Comparison of ENCODE assay signal across 16 mouse cellular contexts in genomic region chr17:36920239-36920638, GRCm38 (mm10). TPM values are rescaled to one million over a fixed set of nuclear protein-coding genes. Genes with fewer than 3 reads are reported as not detected.
DNase-seq lines count a peak whose midpoint lies in the region; ATAC-seq and TF ChIP-seq lines count a peak whose summit lies in the region.
"Had no signal": no experiment of that assay in that cellular context is flagged by ENCODE, and none has a peak within 500 bp of the region (broad histone marks: within the 10 kb centered on the region; RNA-seq: fewer than 3 reads in every experiment).

No protein-coding gene starts in this region.

- no peaks in the 10 kb centered on the region for H3K36me3 ChIP-seq in kidney, adult 2 months (ENCODE audit: control insufficient read depth, insufficient read depth, low read length)
- no peaks in the 10 kb centered on the region for H3K36me3 ChIP-seq in ES-E14 (ENCODE audit: control insufficient read depth, insufficient read depth, low read length, poor library complexity, severe bottlenecking)
- H3K36me3 ChIP-seq in hindbrain, embryonic 14.5 days (replicated peaks; ENCODE audit: control insufficient read depth, insufficient read depth), result no peaks in the 10 kb centered on the region
- no peaks in the 10 kb centered on the region for H3K36me3 ChIP-seq in midbrain, embryonic 15.5 days (replicated peaks)
- H3K36me3 ChIP-seq: heart, embryonic 12.5 days; hindbrain, embryonic 15.5 days; limb, embryonic 15.5 days had no signal

- no peaks in the 10 kb centered on the region for H3K9me3 ChIP-seq in ES-E14 (ENCODE audit: control insufficient read depth, insufficient read depth, low read depth, low read length)
- H3K9me3 ChIP-seq in hindbrain, embryonic 14.5 days (ENCODE audit: control insufficient read depth, low read length), result no peaks in the 10 kb centered on the region
- no peaks in the 10 kb centered on the region for H3K9me3 ChIP-seq in midbrain, embryonic 15.5 days
- H3K9me3 ChIP-seq: heart, embryonic 12.5 days; hindbrain, embryonic 15.5 days; limb, embryonic 15.5 days had no signal

- 41% methylated on average over 15 of the region's 15 CpGs for WGBS in kidney, adult 2 months
- 51% methylated on average over 15 of the region's 15 CpGs for WGBS in hindbrain, embryonic 14.5 days
- 56% methylated on average over 15 of the region's 15 CpGs for WGBS in midbrain, embryonic 15.5 days

- ATAC-seq in hindbrain, embryonic 14.5 days (ENCODE audit: low FRiP score), result no peak
- no peak for ATAC-seq in midbrain, embryonic 15.5 days (replicated peaks)

- H3K9ac ChIP-seq in ES-E14 (ENCODE audit: insufficient read depth, low read depth, low read length, poor library complexity, severe bottlenecking), result peak overlapping the region; percentile 0; the same call in 1 of the 2 replicates
- H3K9ac ChIP-seq in hindbrain, embryonic 14.5 days, result no peak overlapping the region
- H3K9ac ChIP-seq in midbrain, embryonic 15.5 days, result no peak overlapping the region
- H3K9ac ChIP-seq: heart, embryonic 12.5 days; hindbrain, embryonic 15.5 days; limb, embryonic 15.5 days had no signal

- no peak overlapping the region for H3K4me2 ChIP-seq in hindbrain, embryonic 14.5 days (replicated peaks)
- H3K4me2 ChIP-seq in midbrain, embryonic 15.5 days, result no peak overlapping the region
- H3K4me2 ChIP-seq: heart, embryonic 12.5 days; hindbrain, embryonic 15.5 days; limb, embryonic 15.5 days had no signal

- H3K4me1 ChIP-seq in kidney, adult 2 months (ENCODE audit: control insufficient read depth, insufficient read depth, low read length), result no peaks in the 10 kb centered on the region
- H3K4me1 ChIP-seq in ES-E14 (ENCODE audit: control insufficient read depth in 2 of 2, insufficient read depth in 2 of 2, low read length in 2 of 2, poor library complexity in 1 of 2), result peaks cover 2% of the 10 kb centered on the region in 2 experiments
- H3K4me1 ChIP-seq in hindbrain, embryonic 14.5 days (replicated peaks; ENCODE audit: control insufficient read depth, insufficient read depth, low read length), result no peaks in the 10 kb centered on the region
- no peaks in the 10 kb centered on the region for H3K4me1 ChIP-seq in midbrain, embryonic 15.5 days
- H3K4me1 ChIP-seq: heart, embryonic 12.5 days; hindbrain, embryonic 15.5 days; limb, embryonic 15.5 days had no signal

- TF ChIP-seq POLR2A in kidney, adult 2 months (IDR thresholded peaks at IDR 0.05; ENCODE audit: low read depth, low read length), result no peak

- DNase-seq in kidney, adult 2 months, result peak; percentile 8
- no peak for DNase-seq in kidney, adult 9 months
- no peak for DNase-seq in ES-E14 (ENCODE audit: low read depth, low spot score)
- DNase-seq in gonadal fat pad, adult 2 months (ENCODE audit: low read depth), result peak; percentile 55
- DNase-seq in lung, postnatal 4 days, result peak; percentile 22 to 43
- DNase-seq in thymus, postnatal 4 days, result no peak
- DNase-seq in hindbrain, embryonic 14.5 days (ENCODE audit: low spot score), result no peak
- DNase-seq: cerebellum, postnatal 36 days had no signal

- no peaks in the 10 kb centered on the region for H3K27me3 ChIP-seq in kidney, adult 2 months (replicated peaks; ENCODE audit: control insufficient read depth, insufficient read depth, low read length)
- no peaks in the 10 kb centered on the region; the same call in 1 of the 2 replicates for H3K27me3 ChIP-seq in hindbrain, embryonic 14.5 days (ENCODE audit: control insufficient read depth, insufficient read depth, low read length)
- H3K27me3 ChIP-seq in midbrain, embryonic 15.5 days (replicated peaks), result no peaks in the 10 kb centered on the region
- H3K27me3 ChIP-seq: hindbrain, embryonic 15.5 days; limb, embryonic 15.5 days had no signal

- no peak overlapping the region for H3K4me3 ChIP-seq in kidney, adult 2 months (ENCODE audit: insufficient read depth, low read depth, low read length)
- H3K4me3 ChIP-seq in ES-E14 (ENCODE audit: insufficient read depth in 1 of 2, low read depth in 1 of 2, low read length in 2 of 2, poor library complexity in 1 of 2, severe bottlenecking in 1 of 2), result no peak overlapping the region
- H3K4me3 ChIP-seq in hindbrain, embryonic 14.5 days (replicated peaks; ENCODE audit: low read length), result no peak overlapping the region
- H3K4me3 ChIP-seq in midbrain, embryonic 15.5 days, result no peak overlapping the region
- H3K4me3 ChIP-seq: erythroblast, embryonic 14.5 days; heart, embryonic 12.5 days; hindbrain, embryonic 15.5 days; limb, embryonic 15.5 days had no signal

- no peak overlapping the region for H3K27ac ChIP-seq in kidney, adult 2 months (ENCODE audit: insufficient read depth, low read depth, low read length)
- no peak overlapping the region for H3K27ac ChIP-seq in ES-E14 (ENCODE audit: insufficient read depth, low read depth, low read length, poor library complexity, severe bottlenecking)
- H3K27ac ChIP-seq in hindbrain, embryonic 14.5 days, result no peak overlapping the region
- H3K27ac ChIP-seq in midbrain, embryonic 15.5 days, result no peak overlapping the region
- H3K27ac ChIP-seq: hindbrain, embryonic 15.5 days; limb, embryonic 15.5 days had no signal

- in situ Hi-C loops in ES-E14 (cut with MboI; ENCODE audit: low sequenced_read_pairs in 2 of 2, unreplicated experiment in 2 of 2), result no loop called here

- TF ChIP-seq CTCF in kidney, adult 2 months (conservative IDR thresholded peaks at IDR 0.05; ENCODE audit: insufficient read depth, insufficient read length, low read depth, low read length), result no peak

TF ChIP-seq in ES-E14, 5 proteins besides CTCF, POLR2A, EP300 and RAD21:
- TF ChIP-seq ZC3H11A (IDR thresholded peaks at IDR 0.05; ENCODE audit: borderline replicate concordance, low read depth, low read length), result no peak
- no peak for TF ChIP-seq MAFK (IDR thresholded peaks at IDR 0.05; ENCODE audit: insufficient read depth, low read depth, low read length)
- no peak for TF ChIP-seq CHD2 (IDR thresholded peaks at IDR 0.05; ENCODE audit: low read depth, low read length)
- no peak for TF ChIP-seq HCFC1 (IDR thresholded peaks at IDR 0.05; ENCODE audit: borderline replicate concordance, insufficient read depth, low read length)
- TF ChIP-seq ZNF384 (IDR thresholded peaks at IDR 0.05; ENCODE audit: low read depth, low read length), result no peak

RNA-seq across cellular contexts. Expression of gene Trim31, which starts 22.3 kb away (rescaled TPM):
- polyA plus RNA-seq in kidney, adult 2 months (2012; rRNA removed), result not detected in 2 replicates
- not detected in 2 replicates for total RNA-seq in ES-E14 (2012; rRNA removed)
- polyA plus RNA-seq in gonadal fat pad, adult 2 months (2012; rRNA removed), result 0.04 TPM in 1 of 2 replicates, not detected in the other
- not detected in 2 replicates for polyA plus RNA-seq in hindbrain, embryonic 14.5 days (2014; fragmentation: Nextera tagmentation; extraction: Ambion mirVana)
- not detected in 2 replicates for polyA plus RNA-seq in midbrain, embryonic 15.5 days (2015; fragmentation: Nextera tagmentation; extraction: Ambion mirVana)
- total RNA-seq: megakaryocyte-erythroid progenitor cell, adult 5-6 weeks had no signal
- polyA plus RNA-seq: brain, embryonic 14.5 days; erythroblast, embryonic 14.5 days; heart, embryonic 12.5 days; hindbrain, embryonic 15.5 days; limb, embryonic 15.5 days had no signal

RNA-seq across cellular contexts. Expression of gene Rnf39, which starts 22.5 kb away (rescaled TPM):
- 0.36 and 0.69 TPM in 2 replicates for polyA plus RNA-seq in kidney, adult 2 months (2012; rRNA removed)
- 1.9 and 2.4 TPM in 2 replicates for total RNA-seq in ES-E14 (2012; rRNA removed)
- polyA plus RNA-seq in gonadal fat pad, adult 2 months (2012; rRNA removed), result 1.1 TPM in 2 replicates
- 0.90 and 1.3 TPM in 2 replicates for polyA plus RNA-seq in hindbrain, embryonic 14.5 days (2014; fragmentation: Nextera tagmentation; extraction: Ambion mirVana)
- polyA plus RNA-seq in midbrain, embryonic 15.5 days (2015; fragmentation: Nextera tagmentation; extraction: Ambion mirVana), result 1.1 and 1.7 TPM in 2 replicates
- total RNA-seq: megakaryocyte-erythroid progenitor cell, adult 5-6 weeks had no signal
- polyA plus RNA-seq: erythroblast, embryonic 14.5 days; heart, embryonic 12.5 days had no signal

RNA-seq across cellular contexts. Expression of gene Trim40, which starts 30.3 kb away (rescaled TPM):
- 0.13 TPM in 1 of 2 replicates, not detected in the other for polyA plus RNA-seq in kidney, adult 2 months (2012; rRNA removed)
- 0.18 and 0.26 TPM in 2 replicates for total RNA-seq in ES-E14 (2012; rRNA removed)
- not detected in 2 replicates for polyA plus RNA-seq in gonadal fat pad, adult 2 months (2012; rRNA removed)
- not detected in 2 replicates for polyA plus RNA-seq in hindbrain, embryonic 14.5 days (2014; fragmentation: Nextera tagmentation; extraction: Ambion mirVana)
- not detected in 2 replicates for polyA plus RNA-seq in midbrain, embryonic 15.5 days (2015; fragmentation: Nextera tagmentation; extraction: Ambion mirVana)
- total RNA-seq: layer of hippocampus, postnatal 25 days; megakaryocyte-erythroid progenitor cell, adult 5-6 weeks had no signal
- polyA plus RNA-seq: brain, embryonic 14.5 days; erythroblast, embryonic 14.5 days; heart, embryonic 12.5 days; limb, embryonic 15.5 days had no signal

RNA-seq across cellular contexts. Expression of gene Ppp1r11, which starts 31.3 kb away (rescaled TPM):
- polyA plus RNA-seq in kidney, adult 2 months (2012; rRNA removed), result 54.9 and 73.8 TPM in 2 replicates
- 76.4 and 108 TPM in 2 replicates for total RNA-seq in ES-E14 (2012; rRNA removed)
- 39.7 and 48.5 TPM in 2 replicates for polyA plus RNA-seq in gonadal fat pad, adult 2 months (2012; rRNA removed)
- 170 and 191 TPM in 2 replicates for polyA plus RNA-seq in hindbrain, embryonic 14.5 days (2014; fragmentation: Nextera tagmentation; extraction: Ambion mirVana)
- polyA plus RNA-seq in midbrain, embryonic 15.5 days (2015; fragmentation: Nextera tagmentation; extraction: Ambion mirVana), result 163 and 172 TPM in 2 replicates

RNA-seq across cellular contexts. Expression of gene Znrd1, which starts 38.1 kb away (rescaled TPM):
- 26.5 and 33.7 TPM in 2 replicates for polyA plus RNA-seq in kidney, adult 2 months (2012; rRNA removed)
- total RNA-seq in ES-E14 (2012; rRNA removed), result 74.5 and 81.0 TPM in 2 replicates
- polyA plus RNA-seq in gonadal fat pad, adult 2 months (2012; rRNA removed), result 26.1 and 32.9 TPM in 2 replicates
- polyA plus RNA-seq in hindbrain, embryonic 14.5 days (2014; fragmentation: Nextera tagmentation; extraction: Ambion mirVana), result 50.4 and 55.7 TPM in 2 replicates
- 51.0 and 52.7 TPM in 2 replicates for polyA plus RNA-seq in midbrain, embryonic 15.5 days (2015; fragmentation: Nextera tagmentation; extraction: Ambion mirVana)

Comparison
In these comparisons a context has a peak if more than half of its experiments do, and no peak if none do; other contexts are left out.
1. DNase-seq: peak in kidney, adult 2 months (single experiment), gonadal fat pad, adult 2 months (single experiment) and lung, postnatal 4 days (2 of 2); none in kidney, adult 9 months (single experiment), ES-E14 (single experiment), thymus, postnatal 4 days (single experiment) and hindbrain, embryonic 14.5 days (single experiment).